Mouse (Mus musculus) Patski (cell line): ENCODE results near the gene BC005537. TPM values are rescaled to one million over a fixed set of nuclear protein-coding genes. Genes with fewer than 3 reads are reported as not detected.
"Not testable (repeated sequence)": the region's sequence is repeated elsewhere in the genome, so short reads cannot be mapped to it uniquely, and the experiment has no call there.

Source experiments
- ATAC-seq: fragments of 100-300 bp; one replicate; pipeline ENCODE4 v1.8.0; 2021
- CTCF ChIA-PET: fragments of 350-600 bp; sonication (Branson Sonifier 250); formaldehyde crosslinking; loops from one replicate; lab custom pipeline; 2022; ENCODE audit warnings: inconsistent platforms; lab: Charles Lee
- POLR2A ChIA-PET: fragments of 350-600 bp; sonication (Branson Sonifier 250); formaldehyde crosslinking; loops from one replicate; lab custom pipeline; 2022; ENCODE audit warnings: antibody characterized with exemption, inconsistent platforms; lab: Charles Lee
- DNase-seq: peaks from one replicate; pipeline ENCODE4 v3.0.0-alpha.2; 2011; ENCODE audit warnings: low read depth, low spot score
- H3K27me3 ChIP-seq: fragments of 371-371 bp; one replicate; pipeline ENCODE4 v1.5.1; 2021
- CTCF ChIP-seq: fragments of 100-300 bp; IDR thresholded peaks from one replicate; pipeline ENCODE4 v1.5.1; 2021
- in situ Hi-C: fragments of 300-500 bp; cut with MboI; formaldehyde crosslinking; loops from 3 replicates; pipeline ENCODE4 v1.11.1; 2018; ENCODE audit warnings: low pct_unique_long_range_greater_than_20kb, mixed read lengths
- polyA plus RNA-seq: library from polyadenylated mRNA; unstranded; gene quantifications from one replicate; pipeline ENCODE4 v1.2.3, GENCODE M21; 2021

BC005537 gene
- 129 TPM for polyA plus RNA-seq

DNA sequence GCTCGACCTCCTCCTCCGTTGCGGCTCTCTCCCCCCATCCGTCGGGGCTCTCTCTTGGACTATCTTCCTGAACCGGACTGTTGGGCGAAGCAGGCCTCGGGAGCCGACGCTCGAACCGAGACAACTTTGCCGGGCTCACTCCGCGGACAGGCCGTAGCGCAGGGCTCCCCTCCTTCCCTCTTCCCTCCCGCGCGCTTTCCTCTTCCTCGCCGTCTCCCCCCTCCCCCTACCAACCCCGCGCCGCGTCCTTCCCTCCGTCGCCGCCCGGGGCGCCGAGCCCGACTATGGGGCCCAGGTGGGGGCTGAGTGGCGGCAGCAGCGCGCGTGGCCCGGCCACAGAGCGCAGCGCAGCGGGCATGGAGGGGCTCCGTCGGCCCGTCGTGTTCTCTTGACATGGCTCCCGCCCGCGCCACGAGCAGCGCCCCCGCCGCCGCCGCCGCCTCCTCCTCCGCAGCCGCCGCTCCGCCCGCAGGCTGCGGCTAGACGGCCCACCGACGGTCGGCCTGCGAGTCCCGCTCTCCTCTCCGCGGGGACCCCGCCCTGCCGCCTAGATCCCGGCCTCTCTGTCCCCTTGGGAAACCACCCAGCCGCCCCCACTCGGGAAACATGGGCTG lies at the start of gene BC005537:
TSS of gene BC005537 (plus strand) at position 350 of the 614 bp plus-strand sequence.
- no peaks in the 10 kb centered on the region for H3K27me3 ChIP-seq
- ATAC-seq (peak; percentile 34), DNase-seq (no peak)
- in situ Hi-C loops, result no loop called here
- POLR2A ChIA-PET, result no interaction called here
- CTCF ChIA-PET, result interaction anchor here (1.8 kb wide), 1 partner anchor 17 kb away, joined by 4 read pairs; no protein-coding TSS in a partner anchor
- TF ChIP-seq CTCF, result no peak

DNA sequence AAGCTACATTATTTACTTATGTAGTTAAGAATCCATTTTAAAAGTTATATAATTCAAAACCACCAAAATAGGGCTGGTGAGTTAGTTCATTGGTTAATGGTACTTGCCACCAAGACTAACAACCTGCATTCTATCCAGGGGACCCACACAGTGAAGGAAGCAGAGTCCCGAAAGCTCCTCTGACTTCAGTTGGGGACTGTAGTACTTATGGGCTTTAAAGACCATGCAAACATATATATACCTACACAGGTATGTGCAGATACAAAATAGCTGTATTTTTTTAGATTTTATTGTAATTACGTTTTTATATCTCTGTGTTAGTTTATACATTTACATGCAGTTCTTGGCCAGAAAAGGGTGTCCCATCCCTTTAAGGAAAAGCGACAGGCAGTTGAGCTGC lies 44.7 kb upstream of the BC005537 start:
- POLR2A ChIA-PET, result interaction anchor here (0.6 kb wide), 1 partner anchor 281 kb away, joined by 3 read pairs; no protein-coding TSS in a partner anchor
- in situ Hi-C loops, result no loop called here
- TF ChIP-seq CTCF, result no peak
- CTCF ChIA-PET, result interaction anchor here (1.0 to 1.4 kb wide), 2 partner anchors 10 to 16 kb away, joined by 3 to 6 read pairs; partner anchors contain the start of gene Armh2
- H3K27me3 ChIP-seq, result no peaks in the 10 kb centered on the region
- ATAC-seq (no peak), DNase-seq (no peak)

DNA sequence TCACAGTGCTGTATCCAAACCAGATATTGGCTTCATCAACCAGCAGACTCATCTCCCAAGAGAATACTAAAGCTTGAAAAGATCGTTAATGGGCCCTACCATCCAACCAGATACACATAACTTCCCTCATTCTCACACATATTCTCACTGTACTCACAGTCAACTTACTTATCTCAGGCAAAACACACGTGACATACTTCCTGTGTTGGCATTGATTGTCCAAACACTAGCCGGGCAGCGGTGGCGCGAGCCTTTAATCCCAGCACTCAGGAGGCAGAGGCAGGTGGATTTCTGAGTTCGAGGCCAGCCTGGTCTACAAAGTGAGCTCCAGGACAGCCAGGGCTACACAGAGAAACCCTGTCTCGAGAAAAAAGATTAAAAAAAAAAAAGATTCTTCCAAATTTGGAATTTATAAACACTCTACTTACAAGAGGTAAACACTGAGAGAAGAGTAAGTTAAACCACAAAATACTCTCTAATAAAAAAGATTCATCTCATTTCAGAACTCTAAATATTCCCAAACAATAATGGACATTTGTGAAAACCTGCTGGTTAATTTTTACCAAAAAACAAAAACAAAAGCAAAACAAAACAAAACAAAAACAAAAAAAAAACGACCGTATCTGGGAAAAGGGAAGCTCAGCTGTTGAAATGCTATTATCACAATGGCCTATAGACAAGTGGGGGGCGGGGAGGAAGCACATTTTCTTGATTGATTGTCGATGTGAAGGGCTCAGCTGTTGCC lies 43.5 kb upstream of the BC005537 start:
- TF ChIP-seq CTCF, result no peak
- POLR2A ChIA-PET, result interaction anchor here (0.6 kb wide), 1 partner anchor 21 kb away, joined by 3 read pairs; no protein-coding TSS in a partner anchor
- ATAC-seq (no peak), DNase-seq (no peak)
- CTCF ChIA-PET, result interaction anchor here (1.0 to 1.4 kb wide), 2 partner anchors 11 to 17 kb away, joined by 3 to 6 read pairs; partner anchors contain the start of gene Armh2
- in situ Hi-C loops, result no loop called here
- H3K27me3 ChIP-seq, result no peaks in the 10 kb centered on the region

DNA sequence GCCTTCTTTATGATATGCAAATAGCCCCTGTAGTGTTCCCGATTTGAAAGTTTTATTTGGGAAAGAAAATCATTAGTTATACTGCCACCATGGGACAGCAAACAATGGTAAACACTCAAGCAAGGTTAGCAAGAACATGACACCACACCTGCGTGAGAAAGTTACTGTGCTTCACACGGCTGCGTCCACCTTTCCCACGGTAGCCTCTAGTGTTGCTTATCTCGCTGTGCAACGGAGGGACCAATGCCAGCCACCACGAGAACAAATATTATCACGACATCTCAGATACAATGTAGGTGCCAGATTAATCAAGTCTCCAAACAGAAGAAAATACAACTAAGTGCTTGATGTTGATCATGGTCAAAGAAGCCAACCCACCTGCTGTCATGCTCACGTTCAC lies 42.0 kb upstream of the BC005537 start:
- CTCF ChIA-PET, result interaction anchor here (1.1 kb wide), 1 partner anchor 23 kb away, joined by 4 read pairs; no protein-coding TSS in a partner anchor
- H3K27me3 ChIP-seq, result no peaks in the 10 kb centered on the region
- no peak for TF ChIP-seq CTCF
- DNase-seq (no peak), ATAC-seq (no peak)
- POLR2A ChIA-PET, result no interaction called here
- in situ Hi-C loops, result no loop called here

DNA sequence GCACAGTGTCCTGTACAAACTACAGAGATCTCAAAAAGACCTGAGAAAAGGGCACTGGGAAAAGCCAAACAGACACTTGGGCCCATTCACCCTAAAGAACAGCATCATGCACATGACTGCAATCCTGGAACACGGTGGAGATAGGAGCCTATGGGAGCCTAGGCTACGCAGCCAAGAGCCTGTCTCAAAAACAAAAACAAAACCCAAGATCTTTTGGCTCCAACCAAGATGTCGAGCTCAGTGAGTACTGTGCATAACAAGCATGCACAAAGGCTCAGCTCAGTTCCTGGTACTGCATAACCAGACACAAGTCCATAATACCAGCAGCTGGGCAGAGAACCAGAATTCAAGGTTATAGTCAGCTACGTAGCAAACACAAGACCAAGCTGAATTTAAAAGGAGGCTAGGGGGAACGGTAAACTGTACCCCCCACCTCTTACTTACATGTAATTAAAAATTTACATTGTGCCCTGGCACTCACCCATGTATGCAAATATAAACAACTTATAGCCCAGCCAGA lies 41.0 kb upstream of the BC005537 start:
- TF ChIP-seq CTCF, result no peak
- no peak for ATAC-seq
- DNase-seq, result no peak
- in situ Hi-C loops, result no loop called here
- H3K27me3 ChIP-seq, result no peaks in the 10 kb centered on the region
- ChIA-PET CTCF (no interaction called here), POLR2A (no interaction called here)

DNA sequence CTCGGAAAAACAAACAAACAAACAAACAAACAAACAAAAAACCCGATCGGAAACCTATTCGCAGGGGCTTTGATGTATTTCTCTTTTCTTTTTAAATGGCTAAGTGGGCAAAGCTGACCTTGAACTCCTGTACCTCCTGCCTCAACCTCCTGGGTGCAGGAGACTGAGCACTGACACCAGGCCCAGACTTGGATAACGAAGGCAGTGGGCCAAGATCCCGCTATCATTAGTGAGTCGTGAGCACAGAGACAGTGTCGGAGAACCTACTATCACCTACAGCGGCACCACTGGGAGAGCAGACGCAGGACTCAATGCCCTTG lies 40.4 kb upstream of the BC005537 start:
- DNase-seq (no peak), ATAC-seq (no peak)
- TF ChIP-seq CTCF, result no peak
- no peaks in the 10 kb centered on the region for H3K27me3 ChIP-seq
- CTCF ChIA-PET, result no interaction called here
- POLR2A ChIA-PET, result no interaction called here
- in situ Hi-C loops, result no loop called here

DNA sequence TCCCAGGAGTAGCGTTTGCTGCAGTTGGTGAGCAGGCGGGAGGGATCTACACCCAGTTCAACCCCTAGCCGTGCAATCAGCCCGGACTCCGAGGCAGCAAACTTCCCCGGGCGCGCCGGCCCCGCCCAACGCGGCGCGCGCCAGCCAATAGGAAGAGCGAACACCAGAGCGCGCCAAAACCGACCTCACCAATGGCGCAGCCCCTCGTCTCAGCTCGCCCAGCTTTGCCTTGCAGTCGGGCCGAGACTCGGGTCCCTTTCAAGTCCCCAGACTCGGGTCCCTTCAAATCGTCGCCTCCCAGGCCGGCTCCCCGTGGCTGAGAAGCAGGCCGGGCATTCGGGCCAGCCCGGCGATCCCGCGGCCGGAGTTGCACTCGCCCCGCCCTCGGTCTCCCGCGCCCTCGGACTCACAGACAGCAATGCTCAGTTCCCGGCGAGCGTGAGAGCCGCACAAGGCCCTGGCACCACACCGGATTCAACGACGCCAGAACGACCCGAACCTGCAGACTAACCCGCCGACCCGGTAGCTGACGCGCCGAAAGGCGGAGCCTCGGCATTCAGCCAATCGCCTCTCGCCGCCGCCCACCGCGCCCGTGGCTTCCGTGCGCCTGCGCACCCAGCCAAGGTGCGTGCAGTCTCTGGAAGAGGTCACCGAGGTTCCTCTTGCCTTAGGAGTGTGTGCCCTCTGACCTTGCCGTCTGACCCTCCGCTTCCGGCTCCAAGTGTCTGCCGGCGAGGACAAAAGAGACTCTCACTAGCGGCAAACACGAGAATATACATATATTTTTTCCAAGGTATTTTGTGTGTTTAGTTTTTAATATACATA lies 39.8 kb upstream of the BC005537 start, which contains the start of gene Gmnn:
TSS of gene Gmnn (minus strand) at position 521 of the 825 bp plus-strand sequence.
- ChIA-PET CTCF (no interaction called here), POLR2A (no interaction called here)
- no peaks in the 10 kb centered on the region for H3K27me3 ChIP-seq
- no peak for TF ChIP-seq CTCF
- in situ Hi-C loops, result no loop called here
- ATAC-seq (peak; percentile 95), DNase-seq (no peak)

DNA sequence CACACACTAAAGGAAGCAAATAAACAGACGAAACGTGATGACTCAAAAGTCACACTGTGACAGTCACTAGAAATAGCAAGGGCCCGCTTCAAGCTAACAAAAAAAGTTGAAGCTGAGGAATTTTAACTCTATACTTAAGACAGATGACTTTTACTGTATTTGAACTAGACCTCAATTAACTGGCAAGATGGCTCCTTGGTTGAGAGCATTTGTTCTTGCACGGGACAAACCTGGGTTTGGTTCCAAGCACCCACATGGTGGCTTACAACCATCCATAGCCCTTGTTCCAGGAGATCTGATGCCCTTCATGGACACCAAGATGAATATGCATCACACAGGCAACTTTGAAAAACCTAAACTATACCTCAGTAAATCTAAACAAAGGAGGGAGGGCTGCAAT lies 39.2 kb upstream of the BC005537 start:
- CTCF ChIA-PET, result no interaction called here
- in situ Hi-C loops, result no loop called here
- DNase-seq (no peak), ATAC-seq (no peak)
- no peaks in the 10 kb centered on the region for H3K27me3 ChIP-seq
- no peak for TF ChIP-seq CTCF
- POLR2A ChIA-PET, result no interaction called here

DNA sequence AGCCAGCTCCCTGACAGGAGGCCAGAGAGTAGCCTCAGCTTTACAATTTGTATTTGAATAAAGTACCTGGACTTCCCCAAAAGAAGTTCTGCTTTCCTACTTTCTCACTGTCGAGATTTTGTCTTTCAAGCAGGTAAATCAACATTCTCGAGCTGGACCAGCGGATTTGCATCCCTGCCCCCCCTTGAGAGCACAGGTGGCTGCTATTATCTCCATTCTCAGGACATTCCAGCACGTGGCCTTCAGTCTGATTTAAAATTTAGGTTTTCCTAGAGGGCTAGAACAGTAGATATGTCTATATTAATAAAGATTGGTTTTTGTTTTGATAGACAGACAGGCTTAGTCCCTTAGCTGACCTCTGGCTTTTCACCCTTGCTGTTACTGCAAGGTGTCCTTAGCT lies 33.6 kb upstream of the BC005537 start:
- in situ Hi-C loops, ATAC-seq, CTCF ChIA-PET, H3K27me3 ChIP-seq, DNase-seq, POLR2A ChIA-PET: not testable (repeated sequence)

DNA sequence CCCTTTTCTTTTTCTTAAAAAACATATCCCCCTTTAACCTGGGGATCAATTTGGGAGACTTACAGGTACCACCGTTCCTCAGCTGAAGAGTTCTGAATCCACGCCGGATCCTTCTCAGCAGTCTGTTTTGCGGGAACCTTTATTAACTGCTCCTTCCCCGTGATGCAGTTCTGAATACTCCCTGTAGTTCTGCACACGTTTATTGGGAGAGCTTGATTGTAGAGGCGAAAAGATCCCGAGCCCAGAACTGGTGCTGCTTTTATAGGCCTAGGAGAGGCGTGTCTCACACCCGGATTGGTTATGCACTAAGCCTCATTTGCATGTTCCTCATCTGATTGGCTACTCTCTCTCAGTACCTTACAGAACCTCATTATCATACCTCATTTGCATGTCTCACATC lies 30.0 kb upstream of the BC005537 start:
- in situ Hi-C loops, H3K27me3 ChIP-seq, CTCF ChIA-PET, DNase-seq, POLR2A ChIA-PET, ATAC-seq: not testable (repeated sequence)
